Comparison of ENCODE assay signal across 8 mouse cellular contexts in the genomic region with DNA sequence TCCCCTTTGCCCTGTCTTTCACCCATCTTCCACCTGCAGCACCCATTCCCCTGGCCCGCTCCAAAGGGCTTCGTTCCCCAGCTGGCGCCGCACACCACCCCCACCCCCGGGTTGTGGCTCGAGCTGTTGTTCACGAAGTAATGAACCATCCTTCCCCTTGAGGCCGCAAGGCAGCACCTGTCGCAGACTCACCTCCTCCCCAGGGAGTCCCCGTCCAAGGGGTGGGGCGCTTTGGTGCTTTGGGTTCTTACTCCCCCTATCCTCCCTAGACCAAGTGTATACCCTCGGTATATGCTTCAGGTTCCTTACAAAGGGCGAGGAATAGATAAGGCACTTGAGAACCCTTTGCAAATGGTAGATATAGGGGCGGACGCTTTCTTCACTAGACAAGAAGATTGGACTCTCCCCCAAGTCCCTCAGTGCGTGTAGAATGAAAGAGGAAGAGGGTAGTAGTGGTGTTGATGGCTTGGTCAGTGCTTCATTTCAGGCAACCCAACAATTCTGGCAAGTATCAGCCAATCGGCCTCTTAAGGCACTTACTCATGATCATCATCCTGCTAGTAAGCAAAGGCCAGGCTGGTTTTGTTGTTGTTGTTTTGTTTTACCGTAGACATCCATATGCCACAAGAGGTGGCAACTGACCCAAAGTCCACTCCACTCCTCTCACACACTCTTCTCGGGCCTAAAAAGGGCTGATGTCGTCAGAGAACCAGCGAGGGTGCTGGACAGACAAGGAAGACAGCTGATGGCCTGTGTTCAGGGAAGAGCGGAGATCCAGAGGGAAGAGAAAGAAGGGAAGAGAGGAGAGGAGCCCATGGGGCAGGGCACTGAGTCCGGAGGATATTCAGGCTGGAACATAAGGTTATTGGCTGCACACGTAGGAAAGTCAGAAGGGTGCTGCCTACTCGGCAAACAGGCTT. TPM values are rescaled to one million over a fixed set of nuclear protein-coding genes. Genes with fewer than 3 reads are reported as not detected.
DNase-seq lines count a peak whose midpoint lies in the region; ATAC-seq and TF ChIP-seq lines count a peak whose summit lies in the region.

No protein-coding gene starts in this region.

- 28% methylated on average over 25 of the region's 25 CpGs for WGBS in heart, embryonic 11.5 days (ENCODE audit: insufficient replicate concordance)
- 45% methylated on average over 25 of the region's 25 CpGs for WGBS in limb, embryonic 14.5 days
- WGBS in midbrain, embryonic 16.5 days = 40% methylated on average over 25 of the region's 25 CpGs

- peak; percentile 41 for DNase-seq in gastrocnemius, postnatal 10 days
- DNase-seq in gastrocnemius, adult 8-10 months (ENCODE audit: low spot score in 2 of 2) = no peak
- DNase-seq in limb, embryonic 14.5 days (ENCODE audit: low spot score) = no peak
- DNase-seq in thymus, postnatal 14 days = peak; percentile 77
- DNase-seq in urinary bladder, adult 2 months (ENCODE audit: low spot score) = no peak

- H3K27ac ChIP-seq in heart, embryonic 11.5 days (ENCODE audit: low read depth, low read length) = peak overlapping the region; percentile 87
- peak overlapping the region; percentile 67; the same call in 1 of the 2 replicates for H3K27ac ChIP-seq in limb, embryonic 14.5 days (replicated peaks; ENCODE audit: low read depth, low read length)
- H3K27ac ChIP-seq in midbrain, embryonic 16.5 days (ENCODE audit: low read length) = no peak overlapping the region

- H3K4me1 ChIP-seq in heart, embryonic 11.5 days (ENCODE audit: control insufficient read depth, insufficient read depth, low read length) = peaks cover 54% of the 10 kb centered on the region
- peaks cover 30% of the 10 kb centered on the region for H3K4me1 ChIP-seq in limb, embryonic 14.5 days (ENCODE audit: control insufficient read depth, insufficient read depth, low read length)
- peaks cover 24% of the 10 kb centered on the region for H3K4me1 ChIP-seq in midbrain, embryonic 16.5 days (ENCODE audit: control insufficient read depth, insufficient read depth, low read length)

- peak overlapping the region; percentile 88 for H3K4me2 ChIP-seq in heart, embryonic 11.5 days
- H3K4me2 ChIP-seq in limb, embryonic 14.5 days (replicated peaks; ENCODE audit: low read depth, low read length, severe bottlenecking) = peak overlapping the region; percentile 94
- H3K4me2 ChIP-seq in midbrain, embryonic 16.5 days (ENCODE audit: low read length) = peak overlapping the region; percentile 97

- peaks cover 6% of the 10 kb centered on the region for H3K36me3 ChIP-seq in heart, embryonic 11.5 days (ENCODE audit: control insufficient read depth, insufficient read depth, low read length)
- H3K36me3 ChIP-seq in limb, embryonic 14.5 days (ENCODE audit: control insufficient read depth, insufficient read depth, low read length) = peaks cover 20% of the 10 kb centered on the region
- H3K36me3 ChIP-seq in midbrain, embryonic 16.5 days (ENCODE audit: control insufficient read depth, insufficient read depth, low read length) = no peaks in the 10 kb centered on the region

- H3K9me3 ChIP-seq in heart, embryonic 11.5 days (replicated peaks; ENCODE audit: control insufficient read depth, low read length) = no peaks in the 10 kb centered on the region
- H3K9me3 ChIP-seq in limb, embryonic 14.5 days (ENCODE audit: control insufficient read depth, low read length) = no peaks in the 10 kb centered on the region
- no peaks in the 10 kb centered on the region for H3K9me3 ChIP-seq in midbrain, embryonic 16.5 days (replicated peaks; ENCODE audit: control insufficient read depth, low read length, poor library complexity, severe bottlenecking)

- peak overlapping the region; percentile 89 for H3K9ac ChIP-seq in heart, embryonic 11.5 days (ENCODE audit: low read depth, low read length)
- peak overlapping the region; percentile 46; the same call in 1 of the 2 replicates for H3K9ac ChIP-seq in limb, embryonic 14.5 days (ENCODE audit: low read depth, low read length, severe bottlenecking)
- peak overlapping the region; percentile 55 for H3K9ac ChIP-seq in midbrain, embryonic 16.5 days (ENCODE audit: low read depth, low read length)

- H3K4me3 ChIP-seq in heart, embryonic 11.5 days (ENCODE audit: low read depth, low read length) = peak overlapping the region; percentile 78
- H3K4me3 ChIP-seq in limb, embryonic 14.5 days (replicated peaks; ENCODE audit: low read length) = peak overlapping the region; percentile 72
- H3K4me3 ChIP-seq in midbrain, embryonic 16.5 days (ENCODE audit: low read depth, low read length) = peak overlapping the region; percentile 48

- ATAC-seq in activated CD4-positive, CD25-positive, alpha-beta regulatory T cell, adult 4 months = peak; percentile 13
- ATAC-seq in heart, embryonic 11.5 days (replicated peaks; ENCODE audit: insufficient number of reproducible peaks, low FRiP score, low TSS enrichment) = peak; percentile 0; the same call in 1 of the 2 replicates
- ATAC-seq in limb, embryonic 14.5 days (ENCODE audit: low FRiP score, low read depth) = no peak
- ATAC-seq in midbrain, embryonic 16.5 days = no peak

- TF ChIP-seq POLR2A in limb, embryonic 14.5 days (IDR thresholded peaks at IDR 0.05; ENCODE audit: borderline replicate concordance, extremely low read depth, insufficient read depth, insufficient read length) = no peak

- H3K27me3 ChIP-seq in heart, embryonic 11.5 days (ENCODE audit: control insufficient read depth, insufficient read depth, low read length) = no peaks in the 10 kb centered on the region
- H3K27me3 ChIP-seq in limb, embryonic 14.5 days (ENCODE audit: control insufficient read depth, insufficient read depth, low read length) = 0 out of 2 replicates have a peak, but pooled peaks cover 6% of the 10 kb centered on the region
- H3K27me3 ChIP-seq in midbrain, embryonic 16.5 days (ENCODE audit: control insufficient read depth, insufficient read depth, low read depth, low read length) = peaks cover 20% of the 10 kb centered on the region

RNA-seq across cellular contexts. Expression of gene Myo1c, which starts 4.4 kb away (rescaled TPM):
- 10 to 100 TPM; 56.3 to 65.1 TPM for total RNA-seq in gastrocnemius, postnatal 10 days (2021)
- 10 to 100 TPM; 29.7 to 34.7 (median 32.1) TPM for total RNA-seq in gastrocnemius, adult 8-10 months (2022)
- polyA plus RNA-seq in activated CD4-positive, CD25-positive, alpha-beta regulatory T cell, adult 4 months (2017; shearing (Covaris generic)) = 10 to 100 TPM; 15.7 to 25.1 TPM
- polyA plus RNA-seq in heart, embryonic 11.5 days (2014; fragmentation: Nextera tagmentation; extraction: Ambion mirVana) = 33.0 and 54.5 TPM in 2 replicates
- 53.4 and 54.2 TPM in 2 replicates for polyA plus RNA-seq in limb, embryonic 14.5 days (2012; rRNA removed)
- 44.2 and 44.3 TPM in 2 replicates for polyA plus RNA-seq in limb, embryonic 14.5 days (2014; fragmentation: Nextera tagmentation; extraction: Ambion mirVana)
- 10.3 and 10.8 TPM in 2 replicates for polyA plus RNA-seq in midbrain, embryonic 16.5 days (2015; fragmentation: Nextera tagmentation; extraction: Ambion mirVana)
- polyA plus RNA-seq in urinary bladder, adult 2 months (2012; rRNA removed) = 126 and 135 TPM in 2 replicates

RNA-seq across cellular contexts. Expression of gene Inpp5k, which starts 23.9 kb away (rescaled TPM):
- 10 to 100 TPM; 22.5 to 23.3 TPM for total RNA-seq in gastrocnemius, postnatal 10 days (2021)
- total RNA-seq in gastrocnemius, adult 8-10 months (2022) = 10 to 100 TPM; 20.2 to 25.3 (median 23.6) TPM
- 100 to 1,000 TPM; 109 to 120 TPM for polyA plus RNA-seq in activated CD4-positive, CD25-positive, alpha-beta regulatory T cell, adult 4 months (2017; shearing (Covaris generic))
- 19.7 and 21.0 TPM in 2 replicates for polyA plus RNA-seq in heart, embryonic 11.5 days (2014; fragmentation: Nextera tagmentation; extraction: Ambion mirVana)
- polyA plus RNA-seq in limb, embryonic 14.5 days (2012; rRNA removed) = 32.0 and 35.2 TPM in 2 replicates
- polyA plus RNA-seq in limb, embryonic 14.5 days (2014; fragmentation: Nextera tagmentation; extraction: Ambion mirVana) = 24.6 and 30.4 TPM in 2 replicates
- polyA plus RNA-seq in midbrain, embryonic 16.5 days (2015; fragmentation: Nextera tagmentation; extraction: Ambion mirVana) = 40.0 and 40.2 TPM in 2 replicates
- 61.9 and 68.7 TPM in 2 replicates for polyA plus RNA-seq in urinary bladder, adult 2 months (2012; rRNA removed)

RNA-seq across cellular contexts. Expression of gene Crk, which starts 24.3 kb away (rescaled TPM):
- 10 to 100 TPM; 53.0 to 59.8 TPM for total RNA-seq in gastrocnemius, postnatal 10 days (2021)
- 10 to 100 TPM; 48.7 to 68.4 (median 50.0) TPM for total RNA-seq in gastrocnemius, adult 8-10 months (2022)
- 10 to 100 TPM; 12.0 to 13.8 TPM for polyA plus RNA-seq in activated CD4-positive, CD25-positive, alpha-beta regulatory T cell, adult 4 months (2017; shearing (Covaris generic))
- polyA plus RNA-seq in heart, embryonic 11.5 days (2014; fragmentation: Nextera tagmentation; extraction: Ambion mirVana) = 90.3 and 97.4 TPM in 2 replicates
- polyA plus RNA-seq in limb, embryonic 14.5 days (2012; rRNA removed) = 78.2 and 84.3 TPM in 2 replicates
- polyA plus RNA-seq in limb, embryonic 14.5 days (2014; fragmentation: Nextera tagmentation; extraction: Ambion mirVana) = 103 and 110 TPM in 2 replicates
- 105 and 118 TPM in 2 replicates for polyA plus RNA-seq in midbrain, embryonic 16.5 days (2015; fragmentation: Nextera tagmentation; extraction: Ambion mirVana)
- 84.0 and 86.6 TPM in 2 replicates for polyA plus RNA-seq in urinary bladder, adult 2 months (2012; rRNA removed)

Comparison
In these comparisons a context has a peak if more than half of its experiments do, and no peak if none do; other contexts are left out.
1. DNase-seq: peak in gastrocnemius, postnatal 10 days (single experiment) and thymus, postnatal 14 days (single experiment); none in gastrocnemius, adult 8-10 months (0 of 2), limb, embryonic 14.5 days (single experiment) and urinary bladder, adult 2 months (single experiment).
2. ATAC-seq: peak in activated CD4-positive, CD25-positive, alpha-beta regulatory T cell, adult 4 months (single experiment) and heart, embryonic 11.5 days (single experiment); none in limb, embryonic 14.5 days (single experiment) and midbrain, embryonic 16.5 days (single experiment).
3. Peak in every context shown above with its lines, with median percentiles within 50 percentile points of each other: H3K4me2 ChIP-seq, H3K4me3 ChIP-seq and H3K9ac ChIP-seq.